Mouse (Mus musculus) forebrain, embryonic 16.5 days (tissue): ENCODE data around the gene Olfr1419. TPM values are rescaled to one million over a fixed set of nuclear protein-coding genes. Genes with fewer than 3 reads are reported as not detected.

Source experiments
- ATAC-seq: fragments of 200-750 bp; cut with Nextera tagmentation; 2 replicates; pipeline ENCODE4 v1.8.0; 2017; ENCODE audit warnings: mild to moderate bottlenecking, moderate library complexity
- H3K27ac ChIP-seq: fragments of 300-500 bp; sonication (generic); 2 replicates; pipeline ENCODE4 v1.5.1; 2014; ENCODE audit warnings: low read length, control low read depth
- H3K27me3 ChIP-seq: fragments of 300-500 bp; sonication (generic); replicated peaks from 2 replicates; pipeline ENCODE4 v1.6.1; 2014; ENCODE audit warnings: low read length; ENCODE audit not compliant: control insufficient read depth, insufficient read depth
- H3K36me3 ChIP-seq: fragments of 300-500 bp; sonication (generic); 2 replicates; pipeline ENCODE4 v1.6.1; 2014; ENCODE audit not compliant: control insufficient read depth, insufficient read depth
- H3K4me1 ChIP-seq: fragments of 300-500 bp; sonication (generic); replicated peaks from 2 replicates; pipeline ENCODE4 v1.6.1; 2014; ENCODE audit warnings: low read length; ENCODE audit not compliant: control insufficient read depth, insufficient read depth
- H3K4me2 ChIP-seq: fragments of 300-500 bp; sonication (generic); 2 replicates; pipeline ENCODE4 v1.6.1; 2014; ENCODE audit warnings: mild to moderate bottlenecking, low read length, control low read depth
- H3K4me3 ChIP-seq: fragments of 300-500 bp; sonication (generic); replicated peaks from 2 replicates; pipeline ENCODE4 v1.5.1; 2014; ENCODE audit warnings: mild to moderate bottlenecking, low read length, control low read depth
- H3K9ac ChIP-seq: fragments of 300-500 bp; sonication (generic); replicated peaks from 2 replicates; pipeline ENCODE4 v1.6.1; 2014; ENCODE audit warnings: low read depth, low read length, control low read depth
- H3K9me3 ChIP-seq: fragments of 300-500 bp; sonication (generic); 2 replicates; pipeline ENCODE4 v1.6.1; 2016; ENCODE audit warnings: low read length; ENCODE audit not compliant: control insufficient read depth
- WGBS: fragments of 180-500 bp; shearing (Covaris S2); extraction: QIAGEN DNeasy Blood & Tissue Kit; methylation state at CpG from one replicate; pipeline ENCODE4 v1.1.7; 2014; 5-methylcytosine and 5-hydroxymethylcytosine counted together
- microRNA-seq: library from miRNA; unstranded; fragments of <30 nt; microRNA quantifications from one replicate; pipeline ENCODE4, GENCODE M21; 2017
- polyA plus RNA-seq: library from polyadenylated mRNA; unstranded; fragments of >200 nt; fragmentation: Nextera tagmentation; extraction: Ambion mirVana; gene quantifications from 2 replicates; pipeline ENCODE4 v1.2.1, GENCODE M21; 2015

Gene Olfr1419
- polyA plus RNA-seq, 1 experiment from 2014 or later, result not detected

GRCm38 (mm10) chr19:11820211-11820610 is 54.7 kb downstream of the Olfr1419 start:
- peaks cover 22% of the 10 kb centered on the region for H3K27me3 ChIP-seq
- no peak overlapping the region for H3K9ac ChIP-seq
- H3K4me3 ChIP-seq, result peak overlapping the region; percentile 75
- no peak for ATAC-seq
- no peaks in the 10 kb centered on the region for H3K9me3 ChIP-seq
- peak overlapping the region; percentile 96 for H3K4me2 ChIP-seq
- H3K36me3 ChIP-seq, result no peaks in the 10 kb centered on the region
- WGBS, result 26% methylated on average over 6 of the region's 6 CpGs
- no peak overlapping the region for H3K27ac ChIP-seq
- H3K4me1 ChIP-seq, result peaks cover 20% of the 10 kb centered on the region

DNA sequence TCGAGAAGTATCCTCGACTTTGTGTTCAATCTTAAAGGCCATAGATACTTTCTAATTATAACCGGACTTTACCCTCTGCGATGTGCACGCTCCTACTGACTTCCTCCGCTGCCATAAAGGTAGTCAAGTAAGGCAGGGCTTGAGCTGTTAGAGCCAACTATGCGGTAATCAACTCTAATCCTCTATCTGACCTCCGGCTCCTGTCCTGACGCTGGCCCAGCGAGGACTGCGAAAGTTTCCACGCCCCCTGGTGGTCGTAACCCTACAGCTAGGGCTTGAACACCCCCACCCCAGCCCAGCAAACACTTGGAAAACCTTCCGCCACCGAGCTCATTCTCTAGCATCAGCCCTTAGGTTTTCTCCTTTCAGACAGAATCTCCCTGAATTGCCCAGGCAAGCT is 55.1 kb downstream of the Olfr1419 start:
- Histone ChIP-seq H3K36me3 (no peaks in the 10 kb centered on the region), H3K27me3 (peaks cover 22% of the 10 kb centered on the region), H3K4me1 (peaks cover 20% of the 10 kb centered on the region), H3K4me2 (peak overlapping the region; percentile 96), H3K27ac (no peak overlapping the region), H3K4me3 (peak overlapping the region; percentile 75), H3K9ac (no peak overlapping the region), H3K9me3 (no peaks in the 10 kb centered on the region)
- under 1% methylated on average over 15 of the region's 15 CpGs for WGBS
- peak; percentile 65 for ATAC-seq

GRCm38 (mm10) chr19:11819143-11819700 is 55.7 kb downstream of the Olfr1419 start, which contains the start of gene Stx3:
Gene Stx3 (minus strand): TSS chr19:11819403.
- H3K4me3 ChIP-seq, result peak within 1 kb of the TSS; percentile 75
- no peak; the same call in none of the 2 replicates for ATAC-seq
- peaks cover 22% of the 10 kb centered on the region for H3K27me3 ChIP-seq

More at GRCm38 (mm10) chr19:11819143-11819700, 55.7 kb downstream of the Olfr1419 start, which contains the start of gene Stx3:
- Histone ChIP-seq H3K4me1 (peaks cover 20% of the 10 kb centered on the region), H3K9ac (peak within 1 kb of the TSS; percentile 80), H3K9me3 (no peaks in the 10 kb centered on the region), H3K4me2 (peak within 1 kb of the TSS; percentile 96), H3K27ac (no peak within 1 kb of the TSS), H3K36me3 (no peaks in the 10 kb centered on the region)
- WGBS, result 0% methylated on average over 20 of the region's 20 CpGs

Small RNA genes within 50 kb of the gene (microRNA-seq; reads per million reads assigned to microRNA genes)
- gene Mir6994, result 9.8 reads per million, percentile 28 among the genes with 10 or more reads in this experiment

Other genes with a start within 250 kb of the Olfr1419 start
- not detected in 2 replicates for gene Ms4a3, start 234.3 kb downstream of the Olfr1419 start, polyA plus RNA-seq
- not detected in 2 replicates for gene Oosp2, start 214.5 kb downstream of the Olfr1419 start, polyA plus RNA-seq
- not detected in 2 replicates for gene Oosp1, start 184.0 kb downstream of the Olfr1419 start, polyA plus RNA-seq
- gene Oosp3, start 178.1 kb downstream of the Olfr1419 start, polyA plus RNA-seq, result not detected in 2 replicates
- gene Gif, start 127.6 kb downstream of the Olfr1419 start, polyA plus RNA-seq, result not detected in 2 replicates
- 39.7 and 42.4 TPM in 2 replicates for gene Mrpl16, start 104.7 kb downstream of the Olfr1419 start, polyA plus RNA-seq
- gene Stx3, start 55.7 kb downstream of the Olfr1419 start, polyA plus RNA-seq, result 10.5 and 14.9 TPM in 2 replicates
- not detected in 2 replicates for gene Olfr1417, start 35.9 kb downstream of the Olfr1419 start, polyA plus RNA-seq
- gene Olfr1418, start 14.0 kb downstream of the Olfr1419 start, polyA plus RNA-seq, result not detected in 2 replicates
- gene Olfr1420, start 11.5 kb upstream of the Olfr1419 start, polyA plus RNA-seq, result not detected in 2 replicates
- 20.2 and 20.3 TPM in 2 replicates for gene Patl1, start 37.3 kb upstream of the Olfr1419 start, polyA plus RNA-seq
- gene Osbp, start 90.8 kb upstream of the Olfr1419 start, polyA plus RNA-seq, result 4.1 and 4.3 TPM in 2 replicates
- gene Olfr1423, start 166.2 kb upstream of the Olfr1419 start, polyA plus RNA-seq, result not detected in 2 replicates
- gene Olfr1424, start 187.6 kb upstream of the Olfr1419 start, polyA plus RNA-seq, result not detected in 2 replicates
- not detected in 2 replicates for gene Olfr1425, start 202.6 kb upstream of the Olfr1419 start, polyA plus RNA-seq
- not detected in 2 replicates for gene Olfr1426, start 216.9 kb upstream of the Olfr1419 start, polyA plus RNA-seq
- gene Olfr1427, start 228.2 kb upstream of the Olfr1419 start, polyA plus RNA-seq, result not detected in 2 replicates
- not detected in 2 replicates for gene Olfr1428, start 240.8 kb upstream of the Olfr1419 start, polyA plus RNA-seq
- gene Olfr76, start 248.1 kb upstream of the Olfr1419 start, polyA plus RNA-seq, result not detected in 2 replicates